Mouse (Mus musculus): ENCODE measurements around the gene Dock8. TPM values are rescaled to one million over a fixed set of nuclear protein-coding genes. Genes with fewer than 3 reads are reported as not detected.

Dock8 gene
- 1.8 and 2.8 TPM in 2 replicates for polyA plus RNA-seq (2014; fragmentation: Nextera tagmentation; extraction: Ambion mirVana)

DNA sequence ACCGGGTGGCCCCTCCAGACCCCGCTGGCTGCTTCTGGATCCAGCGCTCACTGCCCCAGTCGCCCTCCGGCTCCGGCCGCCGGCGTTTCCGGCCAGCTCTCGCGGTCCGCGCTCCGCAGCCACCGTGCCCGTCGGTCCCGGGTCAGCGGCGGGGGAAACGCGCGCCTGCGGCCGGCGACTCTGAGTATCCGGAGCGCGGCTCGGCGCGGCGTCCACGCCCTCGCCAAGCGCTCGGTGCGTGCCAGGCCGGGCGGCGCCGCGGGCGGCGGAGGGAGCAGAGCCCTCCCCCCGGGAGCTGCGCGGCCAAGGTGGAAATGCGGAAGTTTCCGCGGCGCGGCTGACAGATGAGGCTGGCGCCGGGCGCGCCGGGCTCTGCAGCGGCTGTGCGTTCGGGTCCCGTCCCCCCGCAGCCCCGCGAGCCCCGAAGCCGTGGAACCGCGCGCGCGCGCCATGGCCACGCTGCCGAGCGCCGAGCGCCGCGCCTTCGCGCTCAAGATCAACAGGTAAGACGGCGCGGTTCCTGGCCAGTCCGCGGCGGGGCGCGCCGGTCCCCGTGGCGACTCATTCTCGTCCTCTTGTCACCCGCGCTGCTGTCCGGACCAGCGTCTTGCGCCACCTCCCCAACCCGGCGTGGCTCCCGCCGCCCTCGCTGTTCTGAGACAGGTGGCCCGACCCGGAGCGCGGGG lies at the start of gene Dock8:
Gene Dock8, plus strand, starts transcription at position 334 of the 686 bp plus-strand sequence.
- H3K4me3 ChIP-seq (ENCODE audit: low read depth, low read length), result peak within 1 kb of the TSS; percentile 56
- H3K36me3 ChIP-seq (ENCODE audit: control insufficient read depth, insufficient read depth, low read length), result no peaks in the 10 kb centered on the region
- peaks cover 34% of the 10 kb centered on the region for H3K27me3 ChIP-seq (ENCODE audit: control insufficient read depth, insufficient read depth, low read length)
- WGBS, result under 1% methylated on average over 91 of the region's 109 CpGs
- no peaks in the 10 kb centered on the region; the same call in 1 of the 2 replicates for H3K4me1 ChIP-seq (ENCODE audit: control insufficient read depth, insufficient read depth, low read length)
- H3K4me2 ChIP-seq (ENCODE audit: low read depth, low read length), result peak within 1 kb of the TSS; percentile 99
- H3K9me3 ChIP-seq (ENCODE audit: control insufficient read depth, low read length), result no peaks in the 10 kb centered on the region
- peak within 1 kb of the TSS; percentile 41 for H3K9ac ChIP-seq (replicated peaks; ENCODE audit: low read depth, low read length)
- ATAC-seq (ENCODE audit: low read depth), result peak; percentile 61; the same call in 1 of the 2 replicates
- H3K27ac ChIP-seq (ENCODE audit: low read depth, low read length), result no peak within 1 kb of the TSS

- Histone ChIP-seq H3K27ac (ENCODE audit: low read depth, low read length) (no peak overlapping the region), H3K4me1 (ENCODE audit: control insufficient read depth, insufficient read depth, low read length) (peaks cover 3% of the 10 kb centered on the region; the same call in 1 of the 2 replicates), H3K4me2 (ENCODE audit: low read depth, low read length) (no peak overlapping the region), H3K27me3 (ENCODE audit: control insufficient read depth, insufficient read depth, low read length) (no peaks in the 10 kb centered on the region), H3K9me3 (ENCODE audit: control insufficient read depth, low read length) (no peaks in the 10 kb centered on the region), H3K36me3 (ENCODE audit: control insufficient read depth, insufficient read depth, low read length) (no peaks in the 10 kb centered on the region), H3K9ac (replicated peaks; ENCODE audit: low read depth, low read length) (no peak overlapping the region), H3K4me3 (ENCODE audit: low read depth, low read length) (no peak overlapping the region)
- no peak for ATAC-seq (ENCODE audit: low read depth)
- WGBS, result 41% methylated on average over 3 of the region's 3 CpGs
Measured at GRCm38 (mm10) chr19:24958531-24958930, 40.8 kb upstream of the Dock8 start.

GRCm38 (mm10) chr19:24961172-24961962 lies 38.0 kb upstream of the Dock8 start, which contains the start of gene Cbwd1:
Gene Cbwd1 (minus strand): TSS chr19:24961610.
- H3K9me3 ChIP-seq (ENCODE audit: control insufficient read depth, low read length), result no peaks in the 10 kb centered on the region
- H3K9ac ChIP-seq (replicated peaks; ENCODE audit: low read depth, low read length), result peak within 1 kb of the TSS; percentile 67
- peaks cover 3% of the 10 kb centered on the region; the same call in 1 of the 2 replicates for H3K4me1 ChIP-seq (ENCODE audit: control insufficient read depth, insufficient read depth, low read length)
- peak within 1 kb of the TSS; percentile 80 for H3K4me3 ChIP-seq (ENCODE audit: low read depth, low read length)
- H3K27ac ChIP-seq (ENCODE audit: low read depth, low read length), result no peak within 1 kb of the TSS; the same call in 1 of the 2 replicates
- ATAC-seq (ENCODE audit: low read depth), result peak; percentile 100
- peak within 1 kb of the TSS; percentile 85 for H3K4me2 ChIP-seq (ENCODE audit: low read depth, low read length)
- WGBS, result under 1% methylated on average over 36 of the region's 36 CpGs
- no peaks in the 10 kb centered on the region for H3K27me3 ChIP-seq (ENCODE audit: control insufficient read depth, insufficient read depth, low read length)
- no peaks in the 10 kb centered on the region for H3K36me3 ChIP-seq (ENCODE audit: control insufficient read depth, insufficient read depth, low read length)

- Histone ChIP-seq H3K4me1 (ENCODE audit: control insufficient read depth, insufficient read depth, low read length) (no peaks in the 10 kb centered on the region), H3K4me3 (ENCODE audit: low read depth, low read length) (no peak overlapping the region), H3K27ac (ENCODE audit: low read depth, low read length) (no peak overlapping the region), H3K36me3 (ENCODE audit: control insufficient read depth, insufficient read depth, low read length) (no peaks in the 10 kb centered on the region), H3K9me3 (ENCODE audit: control insufficient read depth, low read length) (no peaks in the 10 kb centered on the region), H3K27me3 (ENCODE audit: control insufficient read depth, insufficient read depth, low read length) (no peaks in the 10 kb centered on the region), H3K4me2 (ENCODE audit: low read depth, low read length) (no peak overlapping the region), H3K9ac (replicated peaks; ENCODE audit: low read depth, low read length) (no peak overlapping the region)
- ATAC-seq (ENCODE audit: low read depth), result no peak
- WGBS, result 82% methylated on average over 2 of the region's 2 CpGs
Measured at GRCm38 (mm10) chr19:24966203-24966602, 33.1 kb upstream of the Dock8 start.

DNA sequence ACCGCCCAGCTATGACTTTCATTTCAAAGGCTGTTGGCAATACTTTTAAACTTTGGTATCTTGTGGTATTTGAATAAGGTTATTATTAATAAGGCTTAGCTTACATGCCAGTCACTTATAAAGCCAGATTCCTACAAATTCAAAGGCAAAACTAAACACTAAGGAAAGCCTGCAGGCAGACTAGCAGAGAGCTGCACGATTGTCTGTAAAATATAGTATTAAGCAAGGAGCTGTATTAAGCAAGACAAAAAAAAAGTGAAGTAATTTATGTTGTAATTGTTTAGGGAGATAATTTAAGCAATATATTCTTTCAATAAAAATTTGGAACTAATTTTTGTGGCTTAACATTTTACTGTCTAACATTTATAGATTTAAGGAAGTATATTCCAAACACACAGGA lies 32.4 kb upstream of the Dock8 start:
- Histone ChIP-seq H3K4me1 (ENCODE audit: control insufficient read depth, insufficient read depth, low read length) (no peaks in the 10 kb centered on the region), H3K27me3 (ENCODE audit: control insufficient read depth, insufficient read depth, low read length) (no peaks in the 10 kb centered on the region), H3K9me3 (ENCODE audit: control insufficient read depth, low read length) (no peaks in the 10 kb centered on the region), H3K36me3 (ENCODE audit: control insufficient read depth, insufficient read depth, low read length) (no peaks in the 10 kb centered on the region), H3K27ac (ENCODE audit: low read depth, low read length) (no peak overlapping the region), H3K9ac (replicated peaks; ENCODE audit: low read depth, low read length) (no peak overlapping the region), H3K4me3 (ENCODE audit: low read depth, low read length) (no peak overlapping the region), H3K4me2 (ENCODE audit: low read depth, low read length) (no peak overlapping the region)
- 88% methylated on average over 2 of the region's 2 CpGs for WGBS
- no peak for ATAC-seq (ENCODE audit: low read depth)

GRCm38 (mm10) chr19:24971307-24971706 lies 28.0 kb upstream of the Dock8 start:
- H3K4me1 ChIP-seq (ENCODE audit: control insufficient read depth, insufficient read depth, low read length), result no peaks in the 10 kb centered on the region
- 89% methylated on average over 7 of the region's 7 CpGs for WGBS
- ATAC-seq (ENCODE audit: low read depth), result no peak
- no peak overlapping the region for H3K4me3 ChIP-seq (ENCODE audit: low read depth, low read length)
- H3K4me2 ChIP-seq (ENCODE audit: low read depth, low read length), result no peak overlapping the region
- H3K36me3 ChIP-seq (ENCODE audit: control insufficient read depth, insufficient read depth, low read length), result no peaks in the 10 kb centered on the region
- H3K9me3 ChIP-seq (ENCODE audit: control insufficient read depth, low read length), result no peaks in the 10 kb centered on the region
- H3K27ac ChIP-seq (ENCODE audit: low read depth, low read length), result no peak overlapping the region
- H3K27me3 ChIP-seq (ENCODE audit: control insufficient read depth, insufficient read depth, low read length), result no peaks in the 10 kb centered on the region
- no peak overlapping the region for H3K9ac ChIP-seq (replicated peaks; ENCODE audit: low read depth, low read length)

- Histone ChIP-seq H3K4me3 (ENCODE audit: low read depth, low read length) (no peak overlapping the region), H3K9ac (replicated peaks; ENCODE audit: low read depth, low read length) (no peak overlapping the region), H3K9me3 (ENCODE audit: control insufficient read depth, low read length) (no peaks in the 10 kb centered on the region), H3K36me3 (ENCODE audit: control insufficient read depth, insufficient read depth, low read length) (no peaks in the 10 kb centered on the region), H3K27ac (ENCODE audit: low read depth, low read length) (no peak overlapping the region), H3K4me1 (ENCODE audit: control insufficient read depth, insufficient read depth, low read length) (no peaks in the 10 kb centered on the region), H3K27me3 (ENCODE audit: control insufficient read depth, insufficient read depth, low read length) (no peaks in the 10 kb centered on the region), H3K4me2 (ENCODE audit: low read depth, low read length) (no peak overlapping the region)
- no peak for ATAC-seq (ENCODE audit: low read depth)
- WGBS, result 84% methylated on average over 3 of the region's 3 CpGs
Measured at GRCm38 (mm10) chr19:24972701-24973390, 26.5 kb upstream of the Dock8 start.

GRCm38 (mm10) chr19:24977991-24978390 lies 21.3 kb upstream of the Dock8 start:
- Histone ChIP-seq H3K27me3 (ENCODE audit: control insufficient read depth, insufficient read depth, low read length) (no peaks in the 10 kb centered on the region), H3K4me1 (ENCODE audit: control insufficient read depth, insufficient read depth, low read length) (no peaks in the 10 kb centered on the region), H3K9ac (replicated peaks; ENCODE audit: low read depth, low read length) (no peak overlapping the region), H3K27ac (ENCODE audit: low read depth, low read length) (no peak overlapping the region), H3K4me2 (ENCODE audit: low read depth, low read length) (no peak overlapping the region), H3K36me3 (ENCODE audit: control insufficient read depth, insufficient read depth, low read length) (no peaks in the 10 kb centered on the region), H3K9me3 (ENCODE audit: control insufficient read depth, low read length) (no peaks in the 10 kb centered on the region), H3K4me3 (ENCODE audit: low read depth, low read length) (no peak overlapping the region)
- WGBS, result 63% methylated on average over 11 of the region's 11 CpGs
- ATAC-seq (ENCODE audit: low read depth), result no peak

Measured in neural tube, embryonic 14.5 days (tissue).